Mouse (Mus musculus) kidney, adult 8-10 months (tissue): Measurements from ENCODE around the gene Plekhs1.

Source experiments
- DNase-seq, 2 experiments: peaks; one replicate each; pipeline ENCODE4 v3.0.0; 2022

Gene Plekhs1

GRCm38 (mm10) chr19:56461522-56462101, at the start of gene Plekhs1:
Gene Plekhs1 (plus strand): TSS chr19:56461640.
- peak; percentile 42 to 78 for DNase-seq

GRCm38 (mm10) chr19:56418404-56418803, 43.0 kb upstream of the Plekhs1 start:
- DNase-seq, result no peak

- DNase-seq, result no peak
Observed at GRCm38 (mm10) chr19:56419452-56419851, 42.0 kb upstream of the Plekhs1 start.

GRCm38 (mm10) chr19:56420345-56420744, 41.1 kb upstream of the Plekhs1 start:
- no peak for DNase-seq

- DNase-seq, result peak; percentile 84 to 93
Observed at GRCm38 (mm10) chr19:56422476-56423338, 38.7 kb upstream of the Plekhs1 start.

- DNase-seq, result peak in 1 of 2 experiments; percentile 47
Observed at GRCm38 (mm10) chr19:56423370-56423769, 38.1 kb upstream of the Plekhs1 start.

GRCm38 (mm10) chr19:56424606-56425395, 36.6 kb upstream of the Plekhs1 start:
- peak; percentile 28 to 67 for DNase-seq

GRCm38 (mm10) chr19:56425492-56425891, 35.9 kb upstream of the Plekhs1 start:
- peak; percentile 27 to 31 for DNase-seq

GRCm38 (mm10) chr19:56430369-56430768, 31.1 kb upstream of the Plekhs1 start:
- DNase-seq, result no peak

GRCm38 (mm10) chr19:56432706-56433105, 28.7 kb upstream of the Plekhs1 start:
- DNase-seq, result no peak

GRCm38 (mm10) chr19:56433581-56433980, 27.9 kb upstream of the Plekhs1 start:
- DNase-seq, result no peak

GRCm38 (mm10) chr19:56436380-56436779, 25.1 kb upstream of the Plekhs1 start:
- DNase-seq, result peak in 1 of 2 experiments; percentile 9

GRCm38 (mm10) chr19:56438357-56439071, 22.9 kb upstream of the Plekhs1 start:
- no peak for DNase-seq

- no peak for DNase-seq
Observed at GRCm38 (mm10) chr19:56439072-56439434, 22.4 kb upstream of the Plekhs1 start.

- DNase-seq, result no peak
Observed at GRCm38 (mm10) chr19:56443445-56443844, 18.0 kb upstream of the Plekhs1 start.

GRCm38 (mm10) chr19:56448784-56449183, 12.7 kb upstream of the Plekhs1 start:
- no peak for DNase-seq

GRCm38 (mm10) chr19:56449537-56449936, 11.9 kb upstream of the Plekhs1 start:
- no peak for DNase-seq

- DNase-seq, result no peak
Observed at GRCm38 (mm10) chr19:56450892-56451291, 10.5 kb upstream of the Plekhs1 start.

- DNase-seq, result no peak
Observed at GRCm38 (mm10) chr19:56451867-56452266, 9.6 kb upstream of the Plekhs1 start.

GRCm38 (mm10) chr19:56452421-56452820, 9.0 kb upstream of the Plekhs1 start:
- no peak for DNase-seq

- DNase-seq, result no peak
Observed at GRCm38 (mm10) chr19:56454862-56455261, 6.6 kb upstream of the Plekhs1 start.

- no peak for DNase-seq
Observed at GRCm38 (mm10) chr19:56455369-56455768, 6.1 kb upstream of the Plekhs1 start.

- DNase-seq, result no peak
Observed at GRCm38 (mm10) chr19:56457569-56457968, 3.9 kb upstream of the Plekhs1 start.
